Mouse (Mus musculus): ENCODE measurements around the gene Cox7a2.

The Cox7a2 gene

DNA sequence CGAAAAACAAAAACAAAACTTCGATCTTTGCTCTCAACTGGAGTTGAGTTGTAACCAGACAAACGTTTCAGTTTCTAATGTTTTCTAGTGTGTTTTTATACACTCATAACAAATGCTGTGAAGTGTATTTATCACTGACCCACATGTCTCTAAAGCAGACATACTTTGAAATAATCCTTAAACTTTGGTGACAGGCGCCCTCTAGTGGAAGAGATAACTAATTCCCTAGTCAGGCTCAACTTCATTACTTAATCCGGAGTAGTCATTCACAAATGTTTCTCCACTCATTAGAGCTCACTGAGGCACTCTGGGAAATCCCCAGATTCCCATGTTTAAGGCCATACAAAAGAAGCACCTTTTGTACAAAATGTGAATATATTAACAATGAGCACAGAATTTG, 36.6 kb downstream of the Cox7a2 start:
- DNase-seq = no peak

- no peak for DNase-seq
These were observed 38.6 kb downstream of the Cox7a2 start for GRCm38 (mm10) chr9:79721056-79721455.

GRCm38 (mm10) chr9:79720143-79720542, 39.5 kb downstream of the Cox7a2 start:
- DNase-seq = no peak

GRCm38 (mm10) chr9:79719451-79719850, 40.2 kb downstream of the Cox7a2 start:
- DNase-seq = no peak

DNA sequence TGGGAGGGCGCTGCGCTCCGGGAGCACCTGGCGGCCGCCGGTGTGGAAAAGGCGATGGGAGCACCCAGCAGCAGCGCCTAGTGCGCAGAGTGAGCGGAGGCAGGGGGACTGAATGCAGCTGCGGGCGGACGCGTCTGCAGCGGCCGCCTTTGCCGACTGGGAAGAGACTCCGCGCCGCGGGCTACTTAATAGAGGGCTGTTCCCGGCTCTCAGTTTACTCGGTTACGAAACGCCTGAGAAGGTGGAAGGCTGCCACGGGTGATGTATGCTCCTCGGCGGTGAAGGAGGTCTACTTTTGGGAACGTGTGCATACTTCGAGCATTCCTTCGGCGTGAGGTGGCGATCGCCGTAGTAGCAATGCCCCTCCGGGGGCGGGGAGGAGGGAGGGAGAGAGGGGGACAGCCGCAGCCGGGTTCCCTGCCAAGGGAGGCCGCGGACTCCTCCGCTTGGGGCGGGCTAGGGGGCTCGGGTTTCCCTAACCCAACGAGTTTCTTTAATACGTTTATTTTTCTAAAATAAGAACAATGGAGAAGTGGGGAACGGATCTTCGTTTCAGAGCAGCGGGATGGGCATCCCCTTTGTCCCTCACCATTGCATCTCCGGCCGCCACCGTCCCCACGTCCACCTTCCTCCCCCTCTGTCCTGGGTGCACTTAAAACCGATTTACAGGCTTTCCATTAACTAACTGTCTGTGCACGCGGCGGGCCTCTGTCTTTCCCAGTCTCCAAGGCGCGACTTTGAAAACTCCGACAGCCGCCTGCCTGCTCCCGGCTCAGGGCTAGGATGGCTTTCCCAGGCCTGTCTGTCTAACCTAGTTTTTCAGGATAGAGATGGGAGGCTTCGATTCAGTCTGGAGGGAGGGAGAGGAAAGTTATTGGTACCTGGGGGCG, 41.0 kb downstream of the Cox7a2 start, which contains the start of gene Col12a1:
TSS of gene Col12a1 (minus strand) at position 351 of the 890 bp plus-strand sequence.
- no peak for DNase-seq

DNA sequence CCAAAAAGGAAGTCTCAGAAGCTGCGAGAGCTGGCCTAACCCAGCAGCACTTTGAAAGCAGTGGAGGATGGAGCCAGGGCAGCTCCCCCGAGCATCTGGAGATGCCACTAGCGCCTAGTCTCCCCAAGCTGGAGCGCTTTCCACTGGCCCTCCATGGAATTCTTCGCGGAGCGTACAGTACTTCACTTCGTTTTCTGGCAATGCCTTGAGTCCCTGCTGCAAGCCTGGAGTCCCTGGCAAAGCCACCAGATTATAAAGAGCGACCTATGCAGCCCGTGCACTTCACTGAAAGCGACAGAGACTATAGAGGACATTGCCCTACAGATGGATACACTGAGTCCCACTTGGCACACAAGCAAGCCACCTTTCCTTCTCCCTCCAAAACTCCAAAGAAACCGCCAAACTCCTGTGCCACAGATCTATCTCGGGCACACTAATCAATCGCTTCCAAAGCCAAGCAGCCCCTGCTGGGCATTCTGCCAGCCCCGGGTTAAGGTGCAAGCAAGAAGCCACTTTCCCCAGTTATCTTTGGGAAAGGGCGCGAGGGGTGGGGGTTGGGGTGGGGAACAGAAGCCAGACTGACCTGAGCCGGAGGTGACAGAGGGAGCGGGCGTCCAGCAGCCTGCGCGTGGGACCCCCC, 41.7 kb downstream of the Cox7a2 start:
- no peak for DNase-seq

GRCm38 (mm10) chr9:79716909-79717835, 42.5 kb downstream of the Cox7a2 start:
- DNase-seq = peak in 1 of 2 experiments; percentile 56

DNA sequence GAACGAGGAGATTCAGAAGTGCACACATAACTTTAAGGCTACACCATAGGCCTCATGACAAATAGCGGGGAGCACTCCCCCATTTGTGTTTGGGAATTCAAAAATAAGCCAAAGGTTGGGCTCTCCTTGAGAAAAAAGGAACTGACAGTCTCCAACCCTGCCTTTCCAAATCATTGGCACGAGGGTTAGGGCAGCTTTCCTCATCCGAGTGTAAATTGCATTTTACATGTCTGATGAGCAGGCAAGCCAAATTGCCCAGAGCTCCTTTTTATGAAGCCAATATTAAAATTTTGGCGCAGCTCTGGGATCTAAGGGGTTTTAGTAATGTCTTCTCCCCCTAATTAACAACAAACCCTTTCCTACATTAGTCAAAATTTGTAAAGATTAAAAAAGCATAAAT, 43.2 kb downstream of the Cox7a2 start:
- no peak for DNase-seq

DNA sequence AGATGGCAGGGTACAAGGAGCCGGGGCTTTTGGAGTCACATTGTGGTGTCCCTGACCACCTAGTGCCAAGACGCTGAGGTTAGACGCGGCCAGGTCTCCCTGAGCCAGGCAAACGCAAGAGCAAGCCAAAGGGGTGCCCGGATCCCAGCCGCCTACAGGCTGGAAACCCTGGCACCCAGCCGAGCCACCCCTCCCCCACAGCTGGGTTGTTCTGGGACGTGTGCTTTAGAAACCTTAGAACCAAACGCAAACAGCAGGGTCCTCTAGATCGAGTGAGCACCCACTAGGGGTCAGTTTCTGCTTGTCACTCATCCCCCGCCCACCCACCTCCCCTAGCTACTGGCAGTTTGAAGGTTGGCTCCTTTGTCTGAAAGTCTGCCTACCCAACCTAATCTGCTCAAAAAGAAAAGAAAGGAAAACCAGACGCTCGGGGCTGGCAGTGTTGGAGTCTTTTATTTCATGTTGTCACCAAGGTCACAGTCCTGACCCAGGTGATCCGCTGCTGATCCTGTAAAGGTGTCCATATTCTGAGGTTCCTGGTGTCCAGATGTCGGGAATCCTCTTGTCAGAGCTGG, 45.1 kb downstream of the Cox7a2 start:
- DNase-seq = no peak
